Mouse (Mus musculus): ENCODE measurements around the gene Syngr2. TPM values are rescaled to one million over a fixed set of nuclear protein-coding genes. Genes with fewer than 3 reads are reported as not detected.

The Syngr2 gene
- polyA plus RNA-seq, 2 experiments = 36.5 to 50.4 TPM

DNA sequence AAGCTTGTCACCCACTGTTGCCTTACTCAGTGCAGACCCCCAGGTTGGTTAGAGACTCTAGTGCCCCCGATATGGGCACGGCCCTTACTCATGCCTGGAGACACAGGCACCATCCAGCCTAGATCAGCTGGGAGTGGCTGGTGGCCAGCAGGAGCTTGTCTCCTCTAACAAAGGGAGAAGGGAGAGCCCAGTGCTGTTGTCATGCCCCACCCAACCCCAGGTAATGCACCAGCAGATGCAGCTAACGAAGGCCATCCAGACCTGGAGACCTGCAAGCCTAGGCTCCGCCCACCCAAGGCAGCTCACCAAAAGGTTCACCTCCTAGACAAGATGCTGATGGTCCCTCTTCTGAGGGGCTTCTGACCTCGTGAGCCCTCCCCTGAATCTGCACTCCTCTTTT lies 44.1 kb upstream of the Syngr2 start:
- no peak overlapping the region for H3K27ac ChIP-seq
- peaks cover 45% of the 10 kb centered on the region for H3K36me3 ChIP-seq (replicated peaks; ENCODE audit: control insufficient read depth, insufficient read depth, low read depth)
- no peak overlapping the region for H3K4me3 ChIP-seq (ENCODE audit: insufficient read depth in 1 of 2, low read depth in 2 of 2, low read length in 2 of 2)
- WGBS (ENCODE audit: insufficient replicate concordance) = 82% methylated on average over 5 of the region's 5 CpGs
- H3K9ac ChIP-seq (replicated peaks) = no peak overlapping the region
- TF ChIP-seq EP300 (IDR thresholded peaks at IDR 0.05; ENCODE audit: low read depth) = no peak
- no peak for TF ChIP-seq CTCF (IDR thresholded peaks at IDR 0.05; ENCODE audit: low read depth)
- ATAC-seq (ENCODE audit: insufficient read depth) = no peak
- DNase-seq (ENCODE audit: low read depth in 3 of 3, low spot score in 3 of 3) = no peak
- no peak overlapping the region for H3K4me2 ChIP-seq (ENCODE audit: low read depth)
- no peaks in the 10 kb centered on the region for H3K9me3 ChIP-seq (ENCODE audit: control insufficient read depth, low read length)
- no peaks in the 10 kb centered on the region for H3K27me3 ChIP-seq (ENCODE audit: control insufficient read depth, insufficient read depth, low read length)
- H3K4me1 ChIP-seq (replicated peaks; ENCODE audit: control insufficient read depth in 2 of 2, insufficient read depth in 2 of 2, low read length in 1 of 2) = no peaks in the 10 kb centered on the region

DNA sequence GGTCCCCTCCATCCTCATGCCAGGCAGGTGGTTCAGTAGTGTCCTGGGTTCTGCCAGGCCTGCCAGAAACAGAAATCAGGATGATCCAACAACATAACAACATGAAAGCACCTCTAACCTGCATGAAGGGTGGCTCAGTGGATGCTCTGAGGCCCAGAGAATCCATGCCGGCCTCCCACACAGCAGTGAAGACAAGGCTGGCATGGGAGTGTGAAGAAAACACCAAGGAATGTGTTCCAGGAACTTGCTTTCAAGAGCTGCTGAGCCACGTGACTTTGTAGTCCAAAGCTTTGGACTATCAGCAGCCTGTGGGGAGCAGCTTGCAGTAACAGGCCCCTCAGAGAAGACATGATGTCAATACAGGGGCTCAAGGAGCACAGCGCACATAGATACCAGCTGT lies 43.2 kb upstream of the Syngr2 start:
- Histone ChIP-seq H3K9me3 (ENCODE audit: control insufficient read depth, low read length) (no peaks in the 10 kb centered on the region), H3K27ac (no peak overlapping the region), H3K4me3 (ENCODE audit: insufficient read depth in 1 of 2, low read depth in 2 of 2, low read length in 2 of 2) (no peak overlapping the region), H3K4me1 (replicated peaks; ENCODE audit: control insufficient read depth in 2 of 2, insufficient read depth in 2 of 2, low read length in 1 of 2) (no peaks in the 10 kb centered on the region), H3K9ac (replicated peaks) (no peak overlapping the region), H3K27me3 (ENCODE audit: control insufficient read depth, insufficient read depth, low read length) (no peaks in the 10 kb centered on the region), H3K4me2 (ENCODE audit: low read depth) (no peak overlapping the region), H3K36me3 (replicated peaks; ENCODE audit: control insufficient read depth, insufficient read depth, low read depth) (peaks cover 54% of the 10 kb centered on the region)
- ATAC-seq (ENCODE audit: insufficient read depth) (no peak), DNase-seq (ENCODE audit: low read depth in 3 of 3, low spot score in 3 of 3) (no peak)
- 89% methylated on average over 3 of the region's 3 CpGs for WGBS (ENCODE audit: insufficient replicate concordance)
- TF ChIP-seq CTCF (IDR thresholded peaks at IDR 0.05; ENCODE audit: low read depth) (no peak), EP300 (IDR thresholded peaks at IDR 0.05; ENCODE audit: low read depth) (no peak)

DNA sequence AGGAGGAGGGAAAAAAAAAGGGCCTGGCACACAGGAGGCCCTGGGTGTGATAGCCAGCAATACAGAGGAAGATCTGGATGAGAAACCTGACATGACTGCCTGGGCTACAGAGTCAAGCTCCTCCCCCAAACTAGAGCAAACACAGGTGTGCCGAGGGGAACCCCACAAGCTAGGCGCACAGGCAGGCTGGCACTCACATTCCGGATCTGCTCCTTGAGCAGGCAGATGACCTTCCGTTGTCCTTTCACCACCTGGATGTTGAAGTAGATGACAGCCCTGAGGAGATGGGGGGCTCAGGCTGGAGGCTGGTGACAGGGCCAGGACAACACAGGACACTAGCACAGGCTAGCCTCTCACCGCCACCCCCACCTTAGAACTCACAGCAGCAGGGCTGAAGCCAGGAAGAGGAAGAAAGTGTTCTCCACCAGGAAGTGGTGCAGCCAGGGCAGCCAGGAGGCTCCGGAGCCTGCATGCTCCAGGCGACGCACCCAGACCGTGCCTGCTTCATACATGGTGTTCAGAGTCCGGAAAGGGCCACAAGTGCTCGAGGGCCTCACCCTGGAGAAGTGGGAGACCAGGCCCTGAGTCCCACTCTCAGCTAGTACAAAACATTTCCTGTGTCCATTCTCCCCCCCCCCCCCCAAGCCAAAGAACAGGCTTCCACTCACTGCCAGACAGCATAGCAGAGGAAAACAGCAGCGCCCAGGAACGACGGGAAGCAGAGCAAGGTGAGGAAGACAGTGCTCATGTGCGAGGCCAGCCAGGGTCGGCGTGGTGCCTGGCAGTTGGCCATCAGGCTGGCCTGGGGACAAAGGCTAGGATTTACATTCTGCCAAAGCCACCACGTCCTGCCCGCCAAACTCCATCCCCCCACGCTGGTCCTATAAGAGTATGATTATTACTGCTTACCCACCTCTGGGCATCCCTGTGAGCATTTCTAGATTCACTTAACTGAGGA lies 40.5 kb upstream of the Syngr2 start:
- 89% methylated on average over 20 of the region's 20 CpGs for WGBS (ENCODE audit: insufficient replicate concordance)
- no peak overlapping the region for H3K4me2 ChIP-seq (ENCODE audit: low read depth)
- H3K4me3 ChIP-seq (ENCODE audit: insufficient read depth in 1 of 2, low read depth in 2 of 2, low read length in 2 of 2) = no peak overlapping the region
- DNase-seq (ENCODE audit: low read depth in 3 of 3, low spot score in 3 of 3) = no peak
- no peak overlapping the region for H3K9ac ChIP-seq (replicated peaks)
- H3K27me3 ChIP-seq (ENCODE audit: control insufficient read depth, insufficient read depth, low read length) = no peaks in the 10 kb centered on the region
- H3K36me3 ChIP-seq (replicated peaks; ENCODE audit: control insufficient read depth, insufficient read depth, low read depth) = peaks cover 76% of the 10 kb centered on the region
- no peaks in the 10 kb centered on the region for H3K9me3 ChIP-seq (ENCODE audit: control insufficient read depth, low read length)
- TF ChIP-seq CTCF (IDR thresholded peaks at IDR 0.05; ENCODE audit: low read depth) = no peak
- TF ChIP-seq EP300 (IDR thresholded peaks at IDR 0.05; ENCODE audit: low read depth) = no peak
- H3K27ac ChIP-seq = no peak overlapping the region
- no peaks in the 10 kb centered on the region for H3K4me1 ChIP-seq (replicated peaks; ENCODE audit: control insufficient read depth in 2 of 2, insufficient read depth in 2 of 2, low read length in 1 of 2)
- no peak for ATAC-seq (ENCODE audit: insufficient read depth)

GRCm38 (mm10) chr11:117769683-117770047 lies 39.8 kb upstream of the Syngr2 start:
- no peak overlapping the region for H3K4me2 ChIP-seq (ENCODE audit: low read depth)
- peaks cover 79% of the 10 kb centered on the region for H3K36me3 ChIP-seq (replicated peaks; ENCODE audit: control insufficient read depth, insufficient read depth, low read depth)
- H3K27ac ChIP-seq = no peak overlapping the region
- no peaks in the 10 kb centered on the region for H3K4me1 ChIP-seq (replicated peaks; ENCODE audit: control insufficient read depth in 2 of 2, insufficient read depth in 2 of 2, low read length in 1 of 2)
- H3K4me3 ChIP-seq (ENCODE audit: insufficient read depth in 1 of 2, low read depth in 2 of 2, low read length in 2 of 2) = no peak overlapping the region
- no peak for ATAC-seq (ENCODE audit: insufficient read depth)
- H3K27me3 ChIP-seq (ENCODE audit: control insufficient read depth, insufficient read depth, low read length) = no peaks in the 10 kb centered on the region
- no peaks in the 10 kb centered on the region for H3K9me3 ChIP-seq (ENCODE audit: control insufficient read depth, low read length)
- WGBS (ENCODE audit: insufficient replicate concordance) = 93% methylated on average over 7 of the region's 7 CpGs
- no peak for TF ChIP-seq CTCF (IDR thresholded peaks at IDR 0.05; ENCODE audit: low read depth)
- TF ChIP-seq EP300 (IDR thresholded peaks at IDR 0.05; ENCODE audit: low read depth) = no peak
- DNase-seq (ENCODE audit: low read depth in 3 of 3, low spot score in 3 of 3) = no peak
- H3K9ac ChIP-seq (replicated peaks) = no peak overlapping the region

DNA sequence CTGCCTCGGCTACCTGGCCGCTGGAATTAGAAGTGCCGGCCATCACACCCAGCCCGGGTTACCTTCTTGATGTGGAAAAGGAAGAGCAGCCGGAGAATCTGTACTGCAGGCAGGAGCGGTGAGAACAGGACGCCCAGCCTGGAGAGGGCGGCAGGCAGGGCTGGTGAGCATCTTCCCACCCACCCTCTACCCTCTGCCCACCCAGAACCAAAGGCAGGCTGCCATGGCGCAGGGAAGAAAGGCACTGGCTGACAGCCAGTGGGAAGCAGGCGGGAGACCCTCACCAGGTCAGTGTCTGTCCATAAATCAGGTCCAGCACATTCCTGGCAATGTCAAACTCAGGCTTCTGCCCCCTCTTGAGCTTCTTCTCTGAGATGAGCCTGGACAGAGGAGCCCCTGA lies 39.1 kb upstream of the Syngr2 start:
- TF ChIP-seq EP300 (IDR thresholded peaks at IDR 0.05; ENCODE audit: low read depth) (no peak), CTCF (IDR thresholded peaks at IDR 0.05; ENCODE audit: low read depth) (no peak)
- H3K4me2 ChIP-seq (ENCODE audit: low read depth) = no peak overlapping the region
- no peak for ATAC-seq (ENCODE audit: insufficient read depth)

More for the DNA sequence above, 39.1 kb upstream of the Syngr2 start:
- no peaks in the 10 kb centered on the region for H3K9me3 ChIP-seq (ENCODE audit: control insufficient read depth, low read length)
- no peak overlapping the region for H3K27ac ChIP-seq
- no peaks in the 10 kb centered on the region for H3K27me3 ChIP-seq (ENCODE audit: control insufficient read depth, insufficient read depth, low read length)
- H3K4me1 ChIP-seq (replicated peaks; ENCODE audit: control insufficient read depth in 2 of 2, insufficient read depth in 2 of 2, low read length in 1 of 2) = no peaks in the 10 kb centered on the region
- no peak overlapping the region for H3K9ac ChIP-seq (replicated peaks)
- H3K36me3 ChIP-seq (replicated peaks; ENCODE audit: control insufficient read depth, insufficient read depth, low read depth) = peaks cover 83% of the 10 kb centered on the region
- 90% methylated on average over 10 of the region's 10 CpGs for whole genome bisulfite sequencing (ENCODE audit: insufficient replicate concordance)
- DNase-seq (ENCODE audit: low read depth in 3 of 3, low spot score in 3 of 3) = no peak
- H3K4me3 ChIP-seq (ENCODE audit: insufficient read depth in 1 of 2, low read depth in 2 of 2, low read length in 2 of 2) = no peak overlapping the region
